Mouse (Mus musculus) stomach, postnatal 0 days (tissue): ENCODE measurements at regions not wholly inside any gene's neighbourhood (a gene's known extent, or its start where the extent isn't known, plus 50 kb on each side); places are given as distances from the start of the nearest gene placed in this dataset.

Source experiments
- CTCF ChIP-seq: IDR thresholded peaks from 2 replicates; pipeline ENCODE4 v1.5.1; 2016; ENCODE audit warnings: antibody characterized with exemption, low read depth, mild to moderate bottlenecking, moderate library complexity
- EP300 ChIP-seq: optimal IDR thresholded peaks from 2 replicates; pipeline ENCODE3; 2016; ENCODE audit warnings: antibody characterized with exemption

- TF ChIP-seq CTCF (no peak), EP300 (no peak)
Observed at GRCm38 (mm10) chr12:77131328-77131727, 106.6 kb upstream of the Fut8 start.
